Mouse (Mus musculus) cerebellum, postnatal 36 days (tissue): ENCODE measurements around the gene Zfp281.

Experiments
- DNase-seq, 2 experiments: peaks; one replicate each; pipeline ENCODE4 v3.0.0; 2021 to 2022; ENCODE audit warnings: mixed read lengths in 2 of 2

Zfp281 gene

GRCm38 (mm10) chr1:136659337-136659736 is 34.6 kb downstream of the Zfp281 start:
- no peak for DNase-seq

- no peak for DNase-seq
Observed at GRCm38 (mm10) chr1:136659917-136660316, 35.2 kb downstream of the Zfp281 start.

- no peak for DNase-seq
Observed at GRCm38 (mm10) chr1:136661511-136661910, 36.8 kb downstream of the Zfp281 start.

GRCm38 (mm10) chr1:136661939-136662563 is 37.4 kb downstream of the Zfp281 start:
- no peak for DNase-seq

- DNase-seq = no peak
Observed at GRCm38 (mm10) chr1:136664921-136665582, 40.4 kb downstream of the Zfp281 start.

- DNase-seq = no peak
Observed at GRCm38 (mm10) chr1:136666513-136666912, 41.8 kb downstream of the Zfp281 start.

- no peak for DNase-seq
Observed at GRCm38 (mm10) chr1:136669926-136670325, 45.2 kb downstream of the Zfp281 start.

- DNase-seq = no peak
Observed at GRCm38 (mm10) chr1:136670421-136670820, 45.7 kb downstream of the Zfp281 start.

- no peak for DNase-seq
Observed at GRCm38 (mm10) chr1:136671767-136672434, 47.2 kb downstream of the Zfp281 start.

GRCm38 (mm10) chr1:136672564-136672963 is 47.9 kb downstream of the Zfp281 start:
- DNase-seq = no peak

- DNase-seq = no peak
Observed at GRCm38 (mm10) chr1:136673293-136673692, 48.6 kb downstream of the Zfp281 start.

GRCm38 (mm10) chr1:136674548-136675455 is 50.1 kb downstream of the Zfp281 start:
- no peak for DNase-seq

GRCm38 (mm10) chr1:136675736-136676444 is 51.2 kb downstream of the Zfp281 start:
- DNase-seq = no peak

- DNase-seq = no peak
Observed at GRCm38 (mm10) chr1:136676445-136676755, 51.7 kb downstream of the Zfp281 start.

- DNase-seq = no peak
Observed at GRCm38 (mm10) chr1:136677847-136678325, 53.2 kb downstream of the Zfp281 start.

- no peak for DNase-seq
Observed at GRCm38 (mm10) chr1:136678836-136679235, 54.1 kb downstream of the Zfp281 start.
